Mouse (Mus musculus): Measurements from ENCODE around the gene Ncmap. TPM values are rescaled to one million over a fixed set of nuclear protein-coding genes. Genes with fewer than 3 reads are reported as not detected.
A peak's percentile ranks its signal among the peaks of the same experiment; 100 is the strongest.

The Ncmap gene
- 1 to 10 TPM; 4.0 to 4.2 TPM for total RNA-seq (2021)
- long read RNA-seq, experiment 1, partial matches to known transcripts = 4 of 5 reads
- long read RNA-seq, experiment 1, other reads (novel, unspliced or antisense) = 1 of 5 reads
- long read RNA-seq, experiment 2, partial matches to known transcripts = 3 of 3 reads
- long read RNA-seq, experiment 2, other reads (novel, unspliced or antisense) = 0 of 3 reads

- DNase-seq = no peak
Observed at GRCm38 (mm10) chr4:135397991-135398390, at the start of gene Ncmap. Gene Ncmap, minus strand, starts transcription at chr4:135398227.

GRCm38 (mm10) chr4:135442473-135442872 lies 44.4 kb upstream of the Ncmap start:
- no peak for DNase-seq

- DNase-seq = no peak
Observed at GRCm38 (mm10) chr4:135439904-135440522, 42.0 kb upstream of the Ncmap start.

GRCm38 (mm10) chr4:135439188-135439647 lies 41.2 kb upstream of the Ncmap start:
- DNase-seq = peak; percentile 62

GRCm38 (mm10) chr4:135437924-135438323 lies 39.9 kb upstream of the Ncmap start:
- DNase-seq = no peak

GRCm38 (mm10) chr4:135436291-135436690 lies 38.3 kb upstream of the Ncmap start:
- no peak for DNase-seq

- DNase-seq = no peak
Observed at GRCm38 (mm10) chr4:135434395-135434789, 36.4 kb upstream of the Ncmap start.

GRCm38 (mm10) chr4:135433443-135434394 lies 35.7 kb upstream of the Ncmap start, which contains the start of gene Rcan3:
Gene Rcan3, minus strand, starts transcription at chr4:135433853.
- peak; percentile 82 for DNase-seq

- DNase-seq = no peak
Observed at GRCm38 (mm10) chr4:135433086-135433442, 35.0 kb upstream of the Ncmap start.

- no peak for DNase-seq
Observed at GRCm38 (mm10) chr4:135429990-135430760, 32.1 kb upstream of the Ncmap start.

GRCm38 (mm10) chr4:135429383-135429782 lies 31.4 kb upstream of the Ncmap start:
- no peak for DNase-seq

GRCm38 (mm10) chr4:135426587-135426986 lies 28.6 kb upstream of the Ncmap start:
- DNase-seq = no peak

GRCm38 (mm10) chr4:135425625-135426024 lies 27.6 kb upstream of the Ncmap start:
- DNase-seq = no peak

GRCm38 (mm10) chr4:135420961-135421360 lies 22.9 kb upstream of the Ncmap start:
- DNase-seq = no peak

GRCm38 (mm10) chr4:135420416-135420815 lies 22.4 kb upstream of the Ncmap start:
- DNase-seq = no peak

- DNase-seq = no peak
Observed at GRCm38 (mm10) chr4:135419996-135420395, 22.0 kb upstream of the Ncmap start.

GRCm38 (mm10) chr4:135416367-135416766 lies 18.3 kb upstream of the Ncmap start:
- DNase-seq = no peak

GRCm38 (mm10) chr4:135413491-135413890 lies 15.5 kb upstream of the Ncmap start:
- DNase-seq = no peak

- no peak for DNase-seq
Observed at GRCm38 (mm10) chr4:135411633-135412032, 13.6 kb upstream of the Ncmap start.

- no peak for DNase-seq
Observed at GRCm38 (mm10) chr4:135406180-135406579, 8.2 kb upstream of the Ncmap start.

GRCm38 (mm10) chr4:135404916-135405315 lies 6.9 kb upstream of the Ncmap start:
- no peak for DNase-seq

- DNase-seq = no peak
Observed at GRCm38 (mm10) chr4:135404048-135404447, 6.0 kb upstream of the Ncmap start.

Measured in gastrocnemius, postnatal 25 days (tissue).